Mouse (Mus musculus) lung, adult 18-20 months (tissue): ENCODE measurements around the gene Lce1b.

Source experiments
- DNase-seq, 2 experiments: peaks; one replicate each; pipeline ENCODE4 v3.0.0; 2022; ENCODE audit warnings: mixed read lengths in 2 of 2

Lce1b gene

GRCm38 (mm10) chr3:92656826-92657225, at the start of gene Lce1b:
Gene Lce1b, minus strand, starts transcription at chr3:92656926.
- DNase-seq = no peak

GRCm38 (mm10) chr3:92694613-92695012, 37.9 kb upstream of the Lce1b start:
- DNase-seq = no peak

- DNase-seq = no peak
These were observed 35.0 kb upstream of the Lce1b start for GRCm38 (mm10) chr3:92691688-92692087.

GRCm38 (mm10) chr3:92689154-92689553, 32.4 kb upstream of the Lce1b start:
- peak; percentile 4 to 11 for DNase-seq

- DNase-seq = no peak
These were observed 30.4 kb upstream of the Lce1b start, which contains the start of gene Lce1d for GRCm38 (mm10) chr3:92687110-92687509. Gene Lce1d, minus strand, starts transcription at chr3:92687210.

GRCm38 (mm10) chr3:92678947-92679346, 22.2 kb upstream of the Lce1b start, which contains the start of gene Lce1c:
Gene Lce1c, plus strand, starts transcription at chr3:92679247.
- no peak for DNase-seq

GRCm38 (mm10) chr3:92670215-92670614, 13.5 kb upstream of the Lce1b start, which contains the start of gene Lce1a2:
Gene Lce1a2, minus strand, starts transcription at chr3:92670315.
- no peak for DNase-seq

- no peak for DNase-seq
These were observed 8.5 kb downstream of the Lce1b start, which contains the start of gene Lce1a1 for GRCm38 (mm10) chr3:92648207-92648606. Gene Lce1a1, minus strand, starts transcription at chr3:92648307.

- no peak for DNase-seq
These were observed 16.9 kb downstream of the Lce1b start for GRCm38 (mm10) chr3:92639854-92640253.

- DNase-seq = no peak
These were observed 18.1 kb downstream of the Lce1b start for GRCm38 (mm10) chr3:92638653-92638991.

GRCm38 (mm10) chr3:92637745-92638652, 18.7 kb downstream of the Lce1b start:
- DNase-seq = no peak

- DNase-seq = no peak
These were observed 35.2 kb downstream of the Lce1b start, which contains the start of gene Lce6a for GRCm38 (mm10) chr3:92621560-92621959. Gene Lce6a, minus strand, starts transcription at chr3:92621660.

- DNase-seq = no peak
These were observed 46.9 kb downstream of the Lce1b start for GRCm38 (mm10) chr3:92609804-92610203.

- no peak for DNase-seq
These were observed 49.3 kb downstream of the Lce1b start, which contains the start of gene 2210017I01Rik for GRCm38 (mm10) chr3:92607392-92607791. Gene 2210017I01Rik, minus strand, starts transcription at chr3:92607492.
